Mouse (Mus musculus) neural tube, embryonic 15.5 days (tissue): ENCODE measurements around the gene Nkx6-1. TPM values are rescaled to one million over a fixed set of nuclear protein-coding genes. Genes with fewer than 3 reads are reported as not detected.
A peak's percentile ranks its signal among the peaks of the same experiment; 100 is the strongest.

ENCODE experiments used
- ATAC-seq: fragments of 200-750 bp; cut with Nextera tagmentation; 2 replicates; pipeline ENCODE4 v1.8.0; 2017; ENCODE audit warnings: mild to moderate bottlenecking, moderate TSS enrichment, moderate library complexity; ENCODE audit not compliant: low FRiP score
- H3K27ac ChIP-seq: fragments of 300-500 bp; sonication (generic); replicated peaks from 2 replicates; pipeline ENCODE4 v1.5.1; 2015; ENCODE audit warnings: mild to moderate bottlenecking, inconsistent platforms
- H3K27me3 ChIP-seq: fragments of 300-500 bp; sonication (generic); replicated peaks from 2 replicates; pipeline ENCODE4 v1.6.1; 2015; ENCODE audit warnings: inconsistent platforms
- H3K36me3 ChIP-seq: fragments of 300-500 bp; sonication (generic); 2 replicates; pipeline ENCODE4 v1.6.1; 2015; ENCODE audit warnings: inconsistent platforms
- H3K4me1 ChIP-seq: fragments of 300-500 bp; sonication (generic); 2 replicates; pipeline ENCODE4 v1.6.1; 2015; ENCODE audit warnings: inconsistent platforms
- H3K4me2 ChIP-seq: fragments of 300-500 bp; sonication (generic); 2 replicates; pipeline ENCODE4 v1.6.1; 2015; ENCODE audit warnings: inconsistent platforms, mild to moderate bottlenecking, moderate library complexity
- H3K4me3 ChIP-seq: fragments of 300-500 bp; sonication (generic); replicated peaks from 2 replicates; pipeline ENCODE4 v1.5.1; 2015; ENCODE audit warnings: mild to moderate bottlenecking, inconsistent platforms
- H3K9ac ChIP-seq: fragments of 300-500 bp; sonication (generic); replicated peaks from 2 replicates; pipeline ENCODE4 v1.6.1; 2015; ENCODE audit warnings: mild to moderate bottlenecking, inconsistent platforms
- H3K9me3 ChIP-seq: fragments of 300-500 bp; sonication (generic); replicated peaks from 2 replicates; pipeline ENCODE4 v1.6.1; 2016; ENCODE audit warnings: inconsistent platforms
- WGBS: fragments of 180-500 bp; shearing (Covaris S2); methylation state at CpG from one replicate; pipeline ENCODE4 v1.1.7; 2015; ENCODE audit warnings: mixed read lengths; 5-methylcytosine and 5-hydroxymethylcytosine counted together
- polyA plus RNA-seq: library from polyadenylated mRNA; unstranded; fragments of >200 nt; fragmentation: Nextera tagmentation; extraction: Ambion mirVana; gene quantifications from 2 replicates; pipeline ENCODE4 v1.2.1, GENCODE M21; 2015

Nkx6-1 gene
- 5.3 and 6.7 TPM in 2 replicates for polyA plus RNA-seq

GRCm38 (mm10) chr5:101664945-101665615 lies at the start of gene Nkx6-1:
Gene Nkx6-1, minus strand, starts transcription at chr5:101664996.
- Histone ChIP-seq H3K4me2 (peak within 1 kb of the TSS; percentile 51), H3K27me3 (peaks cover 81% of the 10 kb centered on the region), H3K36me3 (no peaks in the 10 kb centered on the region), H3K4me3 (peak within 1 kb of the TSS; percentile 39), H3K27ac (peak within 1 kb of the TSS; percentile 72), H3K9me3 (no peaks in the 10 kb centered on the region), H3K4me1 (peaks cover 24% of the 10 kb centered on the region), H3K9ac (peak within 1 kb of the TSS; percentile 41)
- WGBS: under 1% methylated on average over 39 of the region's 39 CpGs
- peak; percentile 90 for ATAC-seq

- Histone ChIP-seq H3K4me2 (no peak overlapping the region), H3K9ac (no peak overlapping the region), H3K27me3 (no peaks in the 10 kb centered on the region), H3K4me1 (no peaks in the 10 kb centered on the region), H3K4me3 (no peak overlapping the region), H3K9me3 (no peaks in the 10 kb centered on the region), H3K27ac (no peak overlapping the region), H3K36me3 (no peaks in the 10 kb centered on the region)
- no peak for ATAC-seq
- 81% methylated on average over 6 of the region's 6 CpGs for WGBS
Measured at GRCm38 (mm10) chr5:101713064-101713613, 48.3 kb upstream of the Nkx6-1 start.

GRCm38 (mm10) chr5:101703374-101704260 lies 38.8 kb upstream of the Nkx6-1 start:
- Histone ChIP-seq H3K27me3 (0 out of 2 replicates have a peak, but pooled peaks cover 3% of the 10 kb centered on the region), H3K9ac (no peak overlapping the region), H3K27ac (no peak overlapping the region), H3K4me1 (no peaks in the 10 kb centered on the region), H3K9me3 (no peaks in the 10 kb centered on the region), H3K36me3 (no peaks in the 10 kb centered on the region), H3K4me2 (no peak overlapping the region), H3K4me3 (no peak overlapping the region)
- no peak for ATAC-seq
- 84% methylated on average over 24 of the region's 25 CpGs for WGBS

GRCm38 (mm10) chr5:101702636-101703035 lies 37.8 kb upstream of the Nkx6-1 start:
- Histone ChIP-seq H3K4me1 (no peaks in the 10 kb centered on the region), H3K4me3 (no peak overlapping the region), H3K4me2 (no peak overlapping the region), H3K27me3 (0 out of 2 replicates have a peak, but pooled peaks cover 3% of the 10 kb centered on the region), H3K9ac (no peak overlapping the region), H3K9me3 (no peaks in the 10 kb centered on the region), H3K27ac (no peak overlapping the region), H3K36me3 (no peaks in the 10 kb centered on the region)
- WGBS: 87% methylated on average over 11 of the region's 11 CpGs
- no peak for ATAC-seq

GRCm38 (mm10) chr5:101700607-101701006 lies 35.8 kb upstream of the Nkx6-1 start:
- Histone ChIP-seq H3K4me1 (no peaks in the 10 kb centered on the region), H3K36me3 (no peaks in the 10 kb centered on the region), H3K4me2 (no peak overlapping the region), H3K4me3 (no peak overlapping the region), H3K9ac (no peak overlapping the region), H3K9me3 (no peaks in the 10 kb centered on the region), H3K27ac (no peak overlapping the region), H3K27me3 (0 out of 2 replicates have a peak, but pooled peaks cover 3% of the 10 kb centered on the region)
- 4% methylated on average over 3 of the region's 3 CpGs for WGBS
- no peak for ATAC-seq

- Histone ChIP-seq H3K27ac (no peak overlapping the region), H3K4me3 (no peak overlapping the region), H3K9me3 (no peaks in the 10 kb centered on the region), H3K4me2 (peak overlapping the region; percentile 30), H3K27me3 (peaks cover 6% of the 10 kb centered on the region; the same call in 1 of the 2 replicates), H3K4me1 (0 out of 2 replicates have a peak, but pooled peaks cover 4% of the 10 kb centered on the region), H3K36me3 (no peaks in the 10 kb centered on the region), H3K9ac (no peak overlapping the region)
- WGBS: 19% methylated on average over 15 of the region's 15 CpGs
- no peak for ATAC-seq
Measured at GRCm38 (mm10) chr5:101688581-101688980, 23.8 kb upstream of the Nkx6-1 start.

GRCm38 (mm10) chr5:101683340-101683739 lies 18.5 kb upstream of the Nkx6-1 start:
- Histone ChIP-seq H3K4me1 (0 out of 2 replicates have a peak, but pooled peaks cover 2% of the 10 kb centered on the region), H3K27me3 (peaks cover 6% of the 10 kb centered on the region; the same call in 1 of the 2 replicates), H3K4me3 (no peak overlapping the region), H3K9me3 (no peaks in the 10 kb centered on the region), H3K4me2 (no peak overlapping the region), H3K9ac (no peak overlapping the region), H3K27ac (no peak overlapping the region), H3K36me3 (no peaks in the 10 kb centered on the region)
- 58% methylated on average over 5 of the region's 5 CpGs for WGBS
- no peak for ATAC-seq

- no peak for ATAC-seq
- Histone ChIP-seq H3K4me1 (no peaks in the 10 kb centered on the region), H3K4me3 (no peak overlapping the region), H3K36me3 (no peaks in the 10 kb centered on the region), H3K9ac (no peak overlapping the region), H3K9me3 (no peaks in the 10 kb centered on the region), H3K27me3 (no peaks in the 10 kb centered on the region), H3K4me2 (no peak overlapping the region), H3K27ac (no peak overlapping the region)
- WGBS: 74% methylated on average over 6 of the region's 6 CpGs
Measured at GRCm38 (mm10) chr5:101680338-101680737, 15.5 kb upstream of the Nkx6-1 start.

- H3K9me3 ChIP-seq: no peaks in the 10 kb centered on the region
- H3K27ac ChIP-seq: no peak overlapping the region
- no peak overlapping the region for H3K9ac ChIP-seq
- peaks cover 10% of the 10 kb centered on the region for H3K4me1 ChIP-seq
- 4% methylated on average over 15 of the region's 15 CpGs for WGBS
- ATAC-seq: no peak
- peak overlapping the region; percentile 44 for H3K4me2 ChIP-seq
- peaks cover 67% of the 10 kb centered on the region for H3K27me3 ChIP-seq
- no peaks in the 10 kb centered on the region for H3K36me3 ChIP-seq
- no peak overlapping the region for H3K4me3 ChIP-seq
Measured at GRCm38 (mm10) chr5:101669381-101669780, 4.6 kb upstream of the Nkx6-1 start.

GRCm38 (mm10) chr5:101668475-101668874 lies 3.7 kb upstream of the Nkx6-1 start:
- no peak overlapping the region for H3K9ac ChIP-seq
- H3K4me3 ChIP-seq: no peak overlapping the region
- ATAC-seq: no peak
- H3K4me2 ChIP-seq: no peak overlapping the region
- H3K9me3 ChIP-seq: no peaks in the 10 kb centered on the region
- peaks cover 73% of the 10 kb centered on the region for H3K27me3 ChIP-seq
- no peak overlapping the region for H3K27ac ChIP-seq
- WGBS: 5% methylated on average over 12 of the region's 12 CpGs
- no peaks in the 10 kb centered on the region for H3K36me3 ChIP-seq
- H3K4me1 ChIP-seq: peaks cover 19% of the 10 kb centered on the region

- Histone ChIP-seq H3K4me1 (peaks cover 24% of the 10 kb centered on the region), H3K27me3 (peaks cover 77% of the 10 kb centered on the region), H3K36me3 (no peaks in the 10 kb centered on the region), H3K9me3 (no peaks in the 10 kb centered on the region), H3K4me3 (peak overlapping the region; percentile 8), H3K9ac (no peak overlapping the region), H3K27ac (no peak overlapping the region), H3K4me2 (peak overlapping the region; percentile 32; the same call in 1 of the 2 replicates)
- no peak for ATAC-seq
- WGBS: 4% methylated on average over 15 of the region's 15 CpGs
Measured at GRCm38 (mm10) chr5:101668028-101668427, 3.2 kb upstream of the Nkx6-1 start.
